Mouse (Mus musculus) lung, embryonic 15.5 days (tissue): ENCODE data around the gene Rbms3. TPM values are rescaled to one million over a fixed set of nuclear protein-coding genes. Genes with fewer than 3 reads are reported as not detected.

Experiments
- ATAC-seq: fragments of 200-750 bp; cut with Nextera tagmentation; 2 replicates; pipeline ENCODE4 v1.8.0; 2017; ENCODE audit warnings: moderate number of reproducible peaks, borderline replicate concordance; ENCODE audit not compliant: low FRiP score, low TSS enrichment; ENCODE audit errors: extremely low read depth
- H3K27ac ChIP-seq: fragments of 300-500 bp; sonication (generic); 2 replicates; pipeline ENCODE4 v1.5.1; 2015; ENCODE audit warnings: moderate library complexity, mild to moderate bottlenecking, inconsistent platforms
- H3K27me3 ChIP-seq: fragments of 300-500 bp; sonication (generic); 2 replicates; pipeline ENCODE4 v1.6.1; 2015; ENCODE audit warnings: inconsistent platforms
- H3K36me3 ChIP-seq: fragments of 300-500 bp; sonication (generic); 2 replicates; pipeline ENCODE4 v1.6.1; 2015; ENCODE audit warnings: inconsistent platforms
- H3K4me1 ChIP-seq: fragments of 300-500 bp; sonication (generic); 2 replicates; pipeline ENCODE4 v1.6.1; 2015; ENCODE audit warnings: inconsistent platforms
- H3K4me2 ChIP-seq: fragments of 300-500 bp; sonication (generic); 2 replicates; pipeline ENCODE4 v1.6.1; 2015; ENCODE audit warnings: inconsistent platforms, mild to moderate bottlenecking, moderate library complexity
- H3K4me3 ChIP-seq: fragments of 300-500 bp; sonication (generic); 2 replicates; pipeline ENCODE4 v1.5.1; 2015; ENCODE audit warnings: mild to moderate bottlenecking, inconsistent platforms
- H3K9ac ChIP-seq: fragments of 300-500 bp; sonication (generic); 2 replicates; pipeline ENCODE4 v1.6.1; 2015; ENCODE audit warnings: inconsistent platforms
- H3K9me3 ChIP-seq: fragments of 300-500 bp; sonication (generic); 2 replicates; pipeline ENCODE4 v1.6.1; 2016; ENCODE audit warnings: inconsistent platforms
- WGBS: fragments of 180-500 bp; shearing (Covaris S2); methylation state at CpG from one replicate; pipeline ENCODE4 v1.1.7; 2015; 5-methylcytosine and 5-hydroxymethylcytosine counted together
- polyA plus RNA-seq: library from polyadenylated mRNA; unstranded; fragments of >200 nt; fragmentation: Nextera tagmentation; extraction: Ambion mirVana; gene quantifications from 2 replicates; pipeline ENCODE4 v1.2.1, GENCODE M21; 2015

Gene Rbms3
- polyA plus RNA-seq, 1 experiment from 2014 or later: 105 TPM

DNA sequence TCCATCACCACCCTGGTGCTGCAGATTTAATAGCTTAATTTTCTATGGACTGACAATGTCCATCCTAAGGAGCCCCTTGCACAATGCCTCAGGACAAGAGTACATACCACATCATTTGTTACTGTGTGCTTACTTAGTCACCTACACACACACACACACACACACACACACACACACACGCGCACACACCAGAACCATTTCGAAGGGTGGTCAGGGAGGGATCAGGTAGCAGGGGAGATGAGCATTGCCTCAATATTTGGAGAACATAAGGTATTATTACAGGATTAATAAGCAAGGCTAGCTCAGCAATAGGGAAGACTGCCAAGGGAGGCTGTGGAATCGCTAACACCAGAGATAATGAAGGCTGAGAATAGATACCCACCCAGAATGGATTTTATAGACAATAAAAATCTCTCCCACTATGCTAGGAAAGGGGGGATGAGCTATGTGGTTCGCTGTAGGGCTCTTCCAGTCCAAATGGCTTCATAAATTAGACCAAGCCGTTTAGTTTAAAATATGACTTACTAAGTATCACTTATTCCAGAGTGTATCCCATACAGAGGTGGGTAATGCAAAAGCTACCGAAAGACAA, 429.6 kb downstream of the Rbms3 start:
- Histone ChIP-seq H3K9ac (no peak overlapping the region), H3K9me3 (no peaks in the 10 kb centered on the region), H3K4me2 (no peak overlapping the region), H3K27me3 (no peaks in the 10 kb centered on the region), H3K4me3 (no peak overlapping the region), H3K27ac (no peak overlapping the region), H3K4me1 (0 out of 2 replicates have a peak, but pooled peaks cover 3% of the 10 kb centered on the region), H3K36me3 (0 out of 2 replicates have a peak, but pooled peaks cover 4% of the 10 kb centered on the region)
- 78% methylated on average over 7 of the region's 7 CpGs for WGBS
- no peak for ATAC-seq

DNA sequence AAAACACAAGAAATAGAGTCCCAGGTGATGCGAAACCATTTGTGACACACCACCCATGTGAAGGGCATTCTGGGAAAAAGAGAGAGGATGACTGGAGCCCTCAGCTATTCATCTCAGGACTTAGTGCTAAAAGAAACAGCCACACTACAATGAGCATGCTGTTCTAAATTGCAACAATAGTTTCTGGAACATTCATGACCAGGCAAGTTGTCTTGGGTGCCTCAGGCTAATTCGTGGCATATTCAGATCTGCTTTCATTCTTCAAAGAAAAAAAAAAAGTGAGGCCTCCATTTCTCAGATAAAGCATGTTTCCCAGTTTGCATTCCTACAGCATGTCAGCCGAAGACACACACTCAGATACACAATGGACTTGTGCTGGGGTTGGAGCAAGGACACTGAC, 432.2 kb downstream of the Rbms3 start:
- H3K4me2 ChIP-seq: no peak overlapping the region
- ATAC-seq: no peak
- peaks cover 16% of the 10 kb centered on the region for H3K4me1 ChIP-seq
- 81% methylated on average over 3 of the region's 3 CpGs for WGBS
- no peak overlapping the region for H3K27ac ChIP-seq
- H3K36me3 ChIP-seq: 0 out of 2 replicates have a peak, but pooled peaks cover 4% of the 10 kb centered on the region
- H3K4me3 ChIP-seq: no peak overlapping the region
- H3K27me3 ChIP-seq: no peaks in the 10 kb centered on the region
- H3K9ac ChIP-seq: no peak overlapping the region
- no peaks in the 10 kb centered on the region for H3K9me3 ChIP-seq

DNA sequence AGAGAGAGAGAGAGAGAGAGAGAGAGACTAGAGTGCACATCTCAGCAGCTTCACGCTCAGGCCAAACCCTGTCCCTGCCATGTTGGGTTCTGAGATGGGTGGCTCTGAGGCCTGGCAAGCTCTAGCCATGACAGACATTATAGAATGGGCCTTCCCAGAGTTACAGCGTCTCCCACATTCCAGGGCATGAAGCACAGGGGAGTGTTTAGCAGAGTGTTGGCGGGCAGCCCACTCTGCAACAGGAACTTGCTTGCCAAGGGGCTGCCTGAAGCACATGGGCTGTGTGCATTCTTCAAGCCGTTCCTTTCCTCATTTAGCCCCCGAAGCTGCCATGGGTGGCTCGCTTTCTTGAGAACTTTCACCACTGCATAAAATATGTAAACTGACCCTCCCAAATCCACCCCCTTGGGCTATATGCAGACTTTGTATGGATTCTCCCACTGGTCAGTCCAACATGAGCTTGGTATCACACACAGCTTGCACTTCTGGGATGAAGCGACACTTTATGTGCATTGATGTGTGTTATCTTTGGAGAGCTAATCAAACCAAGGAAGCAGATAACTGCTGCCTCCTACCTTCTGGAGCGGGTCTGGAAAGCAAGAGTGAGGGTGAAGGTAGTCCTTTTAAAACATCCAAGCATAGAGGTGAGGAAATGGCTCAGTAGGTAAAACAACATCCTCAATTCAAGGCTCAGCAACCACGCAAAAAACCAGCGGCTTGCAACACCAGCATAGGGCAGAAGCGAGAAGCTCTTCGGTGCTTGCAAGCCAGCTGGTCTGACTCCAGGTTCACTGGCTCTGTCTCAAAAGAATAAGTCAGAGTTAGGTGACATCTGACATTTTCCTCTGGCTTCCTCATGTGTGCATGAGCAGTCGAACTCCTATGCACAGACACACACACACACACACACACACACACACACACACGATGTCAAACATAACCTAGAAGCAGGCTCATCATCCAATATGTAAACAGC, 436.9 kb downstream of the Rbms3 start:
- Histone ChIP-seq H3K4me2 (peak overlapping the region; percentile 25), H3K9me3 (no peaks in the 10 kb centered on the region), H3K27me3 (no peaks in the 10 kb centered on the region), H3K9ac (no peak overlapping the region), H3K4me3 (no peak overlapping the region), H3K4me1 (peaks cover 33% of the 10 kb centered on the region), H3K36me3 (0 out of 2 replicates have a peak, but pooled peaks cover 4% of the 10 kb centered on the region), H3K27ac (peak overlapping the region; percentile 85)
- ATAC-seq: peak; percentile 97
- WGBS: 21% methylated on average over 14 of the region's 14 CpGs

DNA sequence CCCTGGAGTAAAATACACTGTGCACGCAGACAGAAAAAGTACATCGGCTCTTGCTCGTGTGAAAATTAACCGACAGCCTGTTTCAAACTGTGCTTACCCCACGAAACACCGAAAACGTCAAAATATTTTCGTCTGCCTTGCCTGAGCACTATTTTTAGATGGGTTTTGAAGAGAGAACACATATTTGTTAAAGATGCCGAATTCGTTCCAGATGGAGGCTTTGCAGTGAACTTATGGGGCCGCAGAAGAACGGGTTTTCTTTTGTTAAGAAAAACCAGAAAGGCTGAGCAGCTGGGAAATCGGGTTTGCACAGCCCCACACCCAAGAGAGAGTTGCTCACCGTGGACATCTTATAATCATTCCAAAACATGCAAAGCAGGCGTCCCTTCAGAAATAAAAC, 437.6 kb downstream of the Rbms3 start:
- 34% methylated on average over 15 of the region's 15 CpGs for WGBS
- no peak overlapping the region for H3K9ac ChIP-seq
- peak overlapping the region; percentile 25; the same call in 1 of the 2 replicates for H3K4me2 ChIP-seq
- H3K27me3 ChIP-seq: no peaks in the 10 kb centered on the region
- no peak for ATAC-seq
- H3K4me1 ChIP-seq: peaks cover 39% of the 10 kb centered on the region
- H3K9me3 ChIP-seq: no peaks in the 10 kb centered on the region
- peak overlapping the region; percentile 85 for H3K27ac ChIP-seq
- no peak overlapping the region for H3K4me3 ChIP-seq
- H3K36me3 ChIP-seq: 0 out of 2 replicates have a peak, but pooled peaks cover 4% of the 10 kb centered on the region

DNA sequence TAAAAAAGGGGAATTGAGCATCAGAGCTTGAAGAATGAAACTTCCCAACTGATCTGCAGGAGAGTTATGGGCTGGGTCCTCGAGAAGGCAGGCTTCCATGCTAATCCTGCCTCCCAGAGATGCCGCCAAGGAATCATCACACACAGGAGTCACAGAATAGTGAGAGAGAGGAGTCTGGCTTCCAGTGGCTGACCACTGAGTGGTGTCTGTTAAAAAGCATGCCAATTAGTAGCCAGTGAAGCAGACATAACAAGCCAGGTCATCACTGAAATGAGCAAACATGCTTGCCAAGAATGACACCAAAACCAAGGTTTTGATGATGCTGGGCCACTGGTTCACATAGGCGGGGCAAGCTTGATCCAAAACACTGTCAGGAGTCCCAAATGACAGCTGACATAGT, 441.3 kb downstream of the Rbms3 start:
- H3K27me3 ChIP-seq: no peaks in the 10 kb centered on the region
- 0 out of 2 replicates have a peak overlapping the region, but pooled peaks have one; percentile 6 for H3K27ac ChIP-seq
- H3K4me3 ChIP-seq: no peak overlapping the region
- WGBS: 58% methylated on average over 3 of the region's 3 CpGs
- no peaks in the 10 kb centered on the region for H3K9me3 ChIP-seq
- H3K4me1 ChIP-seq: peaks cover 32% of the 10 kb centered on the region
- no peak for ATAC-seq
- H3K36me3 ChIP-seq: no peaks in the 10 kb centered on the region
- H3K9ac ChIP-seq: no peak overlapping the region
- no peak overlapping the region for H3K4me2 ChIP-seq

DNA sequence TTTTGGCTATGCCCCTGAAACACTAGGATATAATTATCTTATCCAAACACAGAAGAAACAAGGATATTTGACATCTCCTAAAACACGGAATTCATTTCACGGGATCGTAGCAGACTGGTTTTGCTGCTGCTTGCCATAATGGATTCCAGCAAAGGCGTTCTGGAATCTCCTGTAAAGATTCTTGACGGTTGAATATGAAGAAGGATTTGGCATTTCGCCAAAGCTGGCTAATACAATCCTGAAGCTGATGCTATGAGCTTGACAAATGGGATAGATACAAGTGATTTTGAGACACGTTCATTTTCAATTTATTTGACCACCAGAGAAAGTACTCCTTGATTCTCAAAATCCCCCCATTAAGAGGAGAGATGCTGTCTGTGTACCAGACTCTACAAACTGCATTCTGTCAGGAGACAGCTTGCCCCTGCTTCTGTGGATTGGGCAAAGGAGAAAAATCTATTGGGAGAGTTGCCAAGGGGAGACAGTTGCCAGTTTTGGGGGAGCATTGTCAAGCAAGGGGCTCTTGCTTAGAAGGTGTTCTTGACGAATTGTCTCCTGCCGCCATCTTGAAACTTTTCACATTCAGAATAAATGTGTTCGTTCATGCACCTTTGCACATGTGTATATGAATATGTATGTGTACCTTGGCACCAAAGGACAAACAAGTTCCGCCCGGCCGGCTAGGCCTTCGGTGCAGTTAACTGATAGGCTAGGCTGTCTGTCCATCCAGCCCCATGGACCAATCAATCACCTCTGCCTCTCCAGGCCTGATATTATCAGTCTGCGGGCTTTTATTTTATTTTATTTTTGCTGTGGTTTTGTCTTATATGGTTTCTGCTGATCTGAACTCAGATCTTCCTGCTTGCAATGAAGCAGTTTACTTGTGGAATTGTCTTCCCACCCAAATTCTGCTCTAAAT, 442.3 kb downstream of the Rbms3 start:
- WGBS: 60% methylated on average over 15 of the region's 15 CpGs
- peaks cover 24% of the 10 kb centered on the region for H3K4me1 ChIP-seq
- no peak for ATAC-seq

DNA sequence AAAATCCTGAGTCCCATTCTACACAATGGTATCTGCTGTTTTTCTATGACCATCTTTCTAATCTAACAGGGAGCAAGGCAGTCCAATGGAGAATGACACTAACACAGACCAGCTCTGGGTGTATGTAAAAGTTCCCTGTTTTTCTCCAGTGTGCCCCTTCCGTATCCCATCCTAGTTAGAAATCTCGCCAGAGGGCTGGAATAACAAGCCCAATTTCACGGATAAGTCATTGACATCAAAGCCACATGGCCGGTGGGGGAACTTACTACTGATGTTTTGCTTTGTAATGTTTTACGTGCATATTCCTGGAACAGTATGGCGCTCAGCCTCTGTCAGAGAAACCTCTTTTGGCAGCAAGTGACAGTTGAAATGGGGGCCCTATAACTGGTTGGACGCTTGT, 449.1 kb downstream of the Rbms3 start:
- Histone ChIP-seq H3K4me1 (peaks cover 14% of the 10 kb centered on the region; the same call in 1 of the 2 replicates), H3K36me3 (no peaks in the 10 kb centered on the region), H3K9ac (no peak overlapping the region), H3K4me2 (no peak overlapping the region), H3K9me3 (no peaks in the 10 kb centered on the region), H3K27me3 (no peaks in the 10 kb centered on the region), H3K27ac (no peak overlapping the region), H3K4me3 (no peak overlapping the region)
- ATAC-seq: no peak
- WGBS: 86% methylated on average over 7 of the region's 7 CpGs

More for the DNA sequence above, 442.3 kb downstream of the Rbms3 start:
- Histone ChIP-seq H3K4me2 (no peak overlapping the region), H3K9ac (no peak overlapping the region), H3K4me3 (no peak overlapping the region), H3K36me3 (no peaks in the 10 kb centered on the region), H3K9me3 (no peaks in the 10 kb centered on the region), H3K27ac (0 out of 2 replicates have a peak overlapping the region, but pooled peaks have one; percentile 6), H3K27me3 (no peaks in the 10 kb centered on the region)

DNA sequence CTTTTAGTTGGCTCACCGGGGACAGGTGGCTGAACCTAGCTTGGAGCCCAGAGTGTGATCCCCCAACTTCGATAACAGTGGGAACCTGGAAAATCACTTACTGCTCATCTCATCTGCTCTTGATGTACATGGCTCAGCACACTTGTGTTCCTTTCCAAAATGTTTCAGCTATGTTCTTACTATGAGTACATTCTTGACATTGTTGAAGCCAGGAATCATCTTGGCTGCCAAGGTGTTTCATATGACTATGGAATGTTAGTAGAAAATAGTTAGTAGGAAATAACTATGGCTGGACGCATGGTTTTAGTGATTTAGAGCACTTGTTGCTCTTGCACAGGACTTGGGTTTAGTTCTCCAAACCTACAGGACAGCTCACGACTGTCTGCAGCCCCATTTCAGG, 451.3 kb downstream of the Rbms3 start:
- no peak overlapping the region for H3K9ac ChIP-seq
- no peaks in the 10 kb centered on the region for H3K9me3 ChIP-seq
- H3K36me3 ChIP-seq: no peaks in the 10 kb centered on the region
- peaks cover 14% of the 10 kb centered on the region; the same call in 1 of the 2 replicates for H3K4me1 ChIP-seq
- H3K27me3 ChIP-seq: no peaks in the 10 kb centered on the region
- H3K4me3 ChIP-seq: no peak overlapping the region
- no peak for ATAC-seq
- no peak overlapping the region for H3K27ac ChIP-seq
- 83% methylated on average over 4 of the region's 4 CpGs for WGBS
- no peak overlapping the region for H3K4me2 ChIP-seq

DNA sequence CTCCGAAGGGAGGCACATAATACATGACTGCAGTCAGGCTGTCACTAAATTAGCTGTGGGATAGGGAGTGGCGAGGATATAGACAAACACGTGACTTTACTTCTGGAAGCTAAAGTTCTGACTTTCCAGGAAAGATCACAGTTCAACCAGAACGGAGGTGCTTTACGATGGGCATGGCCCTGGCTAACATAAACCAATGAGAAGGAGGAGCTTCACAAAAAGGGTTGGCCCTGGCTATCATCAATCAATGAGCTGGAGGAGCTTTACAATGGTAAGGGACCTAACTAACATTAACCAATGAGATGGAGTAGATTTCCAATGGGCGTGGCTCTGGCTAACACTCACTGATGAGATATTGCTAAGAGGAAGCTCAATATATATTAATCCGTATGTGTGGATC, 457.2 kb downstream of the Rbms3 start:
- Histone ChIP-seq H3K27me3 (no peaks in the 10 kb centered on the region), H3K4me3 (no peak overlapping the region), H3K4me2 (no peak overlapping the region), H3K9me3 (no peaks in the 10 kb centered on the region; the same call in 1 of the 2 replicates), H3K4me1 (peaks cover 15% of the 10 kb centered on the region; the same call in 1 of the 2 replicates), H3K36me3 (no peaks in the 10 kb centered on the region), H3K9ac (no peak overlapping the region), H3K27ac (no peak overlapping the region)
- ATAC-seq: no peak
- 76% methylated on average over 7 of the region's 7 CpGs for WGBS

DNA sequence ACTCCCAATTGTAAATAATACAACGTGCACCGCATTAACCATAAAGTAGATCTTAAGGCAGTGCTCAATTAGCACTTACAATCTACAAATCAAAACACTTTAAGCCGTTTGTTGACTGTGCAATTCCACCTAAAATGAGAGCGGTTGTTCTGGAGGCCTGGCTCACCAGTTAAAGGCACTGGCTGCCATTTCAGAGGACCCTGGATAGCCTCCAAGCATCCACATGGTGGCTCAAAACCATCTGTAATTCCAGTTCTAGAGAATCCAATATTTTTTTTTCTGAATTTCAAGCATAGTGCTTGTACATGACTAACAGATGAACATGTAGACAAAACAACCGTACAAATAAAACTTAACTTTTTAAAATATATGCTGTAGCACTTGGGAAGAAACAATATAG, 460.5 kb downstream of the Rbms3 start:
- no peak overlapping the region for H3K4me2 ChIP-seq
- WGBS: 88% methylated on average over 5 of the region's 5 CpGs
- H3K9me3 ChIP-seq: no peaks in the 10 kb centered on the region; the same call in 1 of the 2 replicates
- no peak overlapping the region for H3K9ac ChIP-seq
- no peaks in the 10 kb centered on the region for H3K27me3 ChIP-seq
- no peaks in the 10 kb centered on the region for H3K36me3 ChIP-seq
- no peak for ATAC-seq
- no peak overlapping the region for H3K27ac ChIP-seq
- H3K4me1 ChIP-seq: peaks cover 9% of the 10 kb centered on the region
- no peak overlapping the region for H3K4me3 ChIP-seq

DNA sequence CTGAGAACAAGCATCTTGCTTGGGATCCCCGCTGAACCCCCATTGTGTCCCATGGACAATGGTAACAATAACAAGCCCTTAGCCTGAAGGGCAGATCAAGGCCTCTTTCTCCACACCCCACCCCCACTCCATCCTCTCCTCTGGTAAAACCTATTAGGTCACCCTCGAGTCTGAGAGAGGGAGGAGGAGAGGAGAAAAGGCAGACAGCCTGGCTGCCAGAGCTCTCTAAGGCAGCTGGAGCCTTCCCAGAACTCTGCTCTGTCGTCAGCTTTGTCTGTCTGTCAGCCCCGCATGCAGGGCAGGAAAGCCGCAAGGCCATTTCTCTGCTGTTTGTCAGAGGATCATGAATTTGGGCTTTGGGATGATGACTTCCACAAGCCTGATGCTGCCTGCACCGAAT, 466.6 kb downstream of the Rbms3 start:
- Histone ChIP-seq H3K4me3 (no peak overlapping the region), H3K36me3 (no peaks in the 10 kb centered on the region), H3K4me2 (no peak overlapping the region), H3K9ac (no peak overlapping the region), H3K9me3 (no peaks in the 10 kb centered on the region), H3K4me1 (peaks cover 35% of the 10 kb centered on the region), H3K27ac (peak overlapping the region; percentile 4; the same call in 1 of the 2 replicates), H3K27me3 (no peaks in the 10 kb centered on the region)
- ATAC-seq: peak; percentile 62; the same call in 1 of the 2 replicates
- 28% methylated on average over 6 of the region's 6 CpGs for WGBS
